Mouse (Mus musculus): Measurements from ENCODE around the gene Shisa4.

- no peak for TF ChIP-seq POLR2A (IDR thresholded peaks at IDR 0.05; ENCODE audit: borderline replicate concordance, extremely low read depth, low read depth, low read length)
- no peak for TF ChIP-seq CTCF (IDR thresholded peaks at IDR 0.05; ENCODE audit: insufficient read depth, low read length)
These were observed 31.0 kb downstream of the Shisa4 start for GRCm38 (mm10) chr1:135344026-135344425.

Data from lung, adult 2 months (tissue).